Comparison of ENCODE assay signal across 20 mouse cellular contexts in the genomic region with DNA sequence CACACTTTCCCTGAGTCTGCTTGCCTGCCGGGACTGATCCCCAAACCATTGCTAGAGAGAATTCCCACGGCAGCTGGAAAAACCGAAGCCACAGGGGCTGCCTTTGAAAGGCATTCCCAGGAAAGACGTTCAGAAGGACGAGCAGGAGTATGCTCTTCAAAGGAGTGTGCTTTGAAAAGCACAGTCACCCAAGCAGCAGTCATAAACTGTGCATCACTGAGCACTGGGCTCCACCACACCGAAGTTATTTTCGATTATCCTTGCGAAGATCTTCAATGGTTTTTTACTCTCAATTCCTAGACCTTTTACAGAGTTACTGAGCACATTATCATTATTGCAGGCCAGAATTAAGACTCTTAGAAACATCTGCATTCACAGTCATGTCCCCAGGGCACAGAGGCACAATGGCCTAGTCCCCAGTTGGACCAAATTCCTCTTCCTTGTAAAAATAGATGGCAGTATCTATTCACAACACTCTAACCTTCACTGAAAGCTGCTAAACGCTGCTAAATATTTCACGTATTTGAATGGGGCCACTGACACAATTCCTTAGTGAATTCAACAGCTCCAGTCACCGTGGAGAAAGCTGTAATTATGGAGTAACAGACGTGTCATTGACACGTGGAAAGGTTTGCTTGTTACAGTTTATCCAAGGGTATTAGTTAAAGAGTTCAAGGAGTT. TPM values are rescaled to one million over a fixed set of nuclear protein-coding genes. Genes with fewer than 3 reads are reported as not detected.
DNase-seq lines count a peak whose midpoint lies in the region; ATAC-seq and TF ChIP-seq lines count a peak whose summit lies in the region.
"Had no signal": no experiment of that assay in that cellular context is flagged by ENCODE, and none has a peak within 500 bp of the region (broad histone marks: within the 10 kb centered on the region; RNA-seq: fewer than 3 reads in every experiment).

No protein-coding gene starts in this region.

- no peak overlapping the region for H3K4me2 ChIP-seq in liver, embryonic 12.5 days
- H3K4me2 ChIP-seq: embryonic facial prominence, embryonic 15.5 days; hindbrain, embryonic 12.5 days had no signal

- H3K4me3 ChIP-seq in cerebellum, adult 2 months (replicated peaks; ENCODE audit: insufficient read depth, low read depth, low read length): no peak overlapping the region
- H3K4me3 ChIP-seq in heart, adult 2 months: no peak overlapping the region
- H3K4me3 ChIP-seq in liver, embryonic 12.5 days: no peak overlapping the region
- H3K4me3 ChIP-seq: embryonic facial prominence, embryonic 15.5 days; hindbrain, embryonic 12.5 days; myocyte had no signal

- H3K9ac ChIP-seq in heart, adult 2 months (ENCODE audit: low read depth, low read length): no peak overlapping the region
- H3K9ac ChIP-seq in liver, embryonic 12.5 days: no peak overlapping the region
- H3K9ac ChIP-seq: embryonic facial prominence, embryonic 15.5 days; hindbrain, embryonic 12.5 days had no signal

- no peak for TF ChIP-seq POLR2A in cerebellum, adult 2 months (IDR thresholded peaks at IDR 0.05; ENCODE audit: borderline replicate concordance, insufficient read depth, low read length)
- no peak for TF ChIP-seq POLR2A in heart, adult 2 months (IDR thresholded peaks at IDR 0.05; ENCODE audit: insufficient read depth, low read depth, low read length)

- no peaks in the 10 kb centered on the region for H3K79me2 ChIP-seq in heart, adult 2 months (replicated peaks; ENCODE audit: control insufficient read depth, insufficient read depth, low read length)

- H3K36me3 ChIP-seq in heart, adult 2 months (ENCODE audit: control insufficient read depth, insufficient read depth, low read length): no peaks in the 10 kb centered on the region
- H3K36me3 ChIP-seq in liver, embryonic 12.5 days: no peaks in the 10 kb centered on the region
- H3K36me3 ChIP-seq: embryonic facial prominence, embryonic 15.5 days; hindbrain, embryonic 12.5 days had no signal

- H3K9me3 ChIP-seq in liver, embryonic 12.5 days (replicated peaks): no peaks in the 10 kb centered on the region
- H3K9me3 ChIP-seq: embryonic facial prominence, embryonic 15.5 days; hindbrain, embryonic 12.5 days had no signal

- intact Hi-C loops in heart, adult 2 months (cut with DNase I): no loop called here
- intact Hi-C loops in heart, postnatal 14 days (cut with DNase I): no loop called here
- intact Hi-C loops in left cerebral cortex, postnatal 25 days (cut with DNase I): no loop called here

- DNase-seq in cerebellum, adult 2 months: no peak
- no peak for DNase-seq in cerebellum, adult 8-10 months
- no peak for DNase-seq in heart, adult 2 months
- no peak for DNase-seq in heart, postnatal 14 days
- DNase-seq in liver: no peak
- peak; percentile 71 for DNase-seq in Muller cell, postnatal 12 days (ENCODE audit: inconsistent ontology term)
- DNase-seq in left cerebral cortex, postnatal 25 days (ENCODE audit: low spot score in 2 of 2): no peak
- DNase-seq: adrenal gland, adult 2 months; cerebellum, postnatal 25 days; kidney, adult 8-10 months; kidney, postnatal 4 days; spleen, adult 18-20 months; thymus, adult 2 months had no signal

- TF ChIP-seq CTCF in cerebellum, adult 2 months (IDR thresholded peaks at IDR 0.05; ENCODE audit: borderline replicate concordance, insufficient read depth, low read depth, low read length): no peak
- no peak for TF ChIP-seq CTCF in heart, adult 2 months (IDR thresholded peaks at IDR 0.05)

- no peaks in the 10 kb centered on the region for H3K27me3 ChIP-seq in cerebellum, adult 2 months (ENCODE audit: control insufficient read depth, insufficient read depth, low read length)
- H3K27me3 ChIP-seq in heart, adult 2 months (ENCODE audit: control insufficient read depth, insufficient read depth, low read length): no peaks in the 10 kb centered on the region
- H3K27me3 ChIP-seq in liver, embryonic 12.5 days (replicated peaks): no peaks in the 10 kb centered on the region
- H3K27me3 ChIP-seq: embryonic facial prominence, embryonic 15.5 days; hindbrain, embryonic 12.5 days had no signal

- peaks cover 3% of the 10 kb centered on the region for H3K4me1 ChIP-seq in cerebellum, adult 2 months (ENCODE audit: control insufficient read depth, insufficient read depth, low read length)
- H3K4me1 ChIP-seq in heart, adult 2 months (ENCODE audit: control insufficient read depth, insufficient read depth, low read length): no peaks in the 10 kb centered on the region; the same call in 1 of the 2 replicates
- peaks cover 58% of the 10 kb centered on the region for H3K4me1 ChIP-seq in liver, embryonic 12.5 days
- H3K4me1 ChIP-seq: embryonic facial prominence, embryonic 15.5 days had no signal

- peak overlapping the region; percentile 44; the same call in 1 of the 2 replicates for H3K27ac ChIP-seq in cerebellum, adult 2 months (ENCODE audit: insufficient read depth, low read length)
- H3K27ac ChIP-seq in heart, adult 2 months: peak overlapping the region; percentile 36; the same call in 1 of the 2 replicates
- H3K27ac ChIP-seq in liver, embryonic 12.5 days: peak overlapping the region; percentile 95
- H3K27ac ChIP-seq: embryonic facial prominence, embryonic 15.5 days; hindbrain, embryonic 12.5 days had no signal

- WGBS in cerebellum, adult 2 months: 58% methylated on average over 13 of the region's 13 CpGs
- WGBS in heart, adult 2 months: 47% methylated on average over 13 of the region's 13 CpGs
- WGBS in liver, embryonic 12.5 days (ENCODE audit: insufficient replicate concordance): 78% methylated on average over 13 of the region's 13 CpGs

- no peak for TF ChIP-seq EP300 in heart, adult 2 months (IDR thresholded peaks at IDR 0.05; ENCODE audit: insufficient read depth, low read depth, low read length)

- ATAC-seq in liver, embryonic 12.5 days: no peak
- ATAC-seq: inflammation-experienced regulatory T-cells, adult 6 months; lung, postnatal 0 days had no signal

RNA-seq across cellular contexts. Expression of a gene that starts 31.1 kb away (rescaled TPM):
- polyA plus RNA-seq in cerebellum, adult 2 months (2012; rRNA removed): 25.1 and 27.2 TPM in 2 replicates
- 10 to 100 TPM; 25.2 to 28.8 TPM for total RNA-seq in heart, adult 2 months (2021)
- polyA plus RNA-seq in heart, adult 2 months (2012; rRNA removed): 26.4 and 27.4 TPM in 2 replicates
- total RNA-seq in heart, postnatal 14 days (2021): 10 to 100 TPM; 22.7 to 25.1 TPM
- 45.1 and 47.6 TPM in 2 replicates for polyA plus RNA-seq in liver, embryonic 12.5 days (2016; fragmentation: Nextera tagmentation; extraction: Ambion mirVana)
- 10 to 100 TPM; 28.2 to 30.9 TPM for total RNA-seq in left cerebral cortex, postnatal 25 days (2021)

RNA-seq across cellular contexts. Expression of a gene that starts 47.4 kb away (rescaled TPM):
- polyA plus RNA-seq in cerebellum, adult 2 months (2012; rRNA removed): 36.3 and 41.9 TPM in 2 replicates
- 10 to 100 TPM; 22.2 to 23.1 TPM for total RNA-seq in heart, adult 2 months (2021)
- 14.6 and 24.0 TPM in 2 replicates for polyA plus RNA-seq in heart, adult 2 months (2012; rRNA removed)
- 10 to 100 TPM; 23.4 to 24.9 TPM for total RNA-seq in heart, postnatal 14 days (2021)
- 9.1 and 9.5 TPM in 2 replicates for polyA plus RNA-seq in liver, embryonic 12.5 days (2016; fragmentation: Nextera tagmentation; extraction: Ambion mirVana)
- 10 to 100 TPM; 27.5 to 30.1 TPM for total RNA-seq in left cerebral cortex, postnatal 25 days (2021)
- polyA plus RNA-seq: liver, adult 2 months had no signal

Comparison
In these comparisons a context has a peak if more than half of its experiments do, and no peak if none do; other contexts are left out.
1. H3K27ac ChIP-seq: peak in every context shown above with its lines; median percentile 95 in liver, embryonic 12.5 days; 44 in cerebellum, adult 2 months; 36 in heart, adult 2 months.